Mouse (Mus musculus): ENCODE measurements around the gene Rpl35.

- TF ChIP-seq CTCF (IDR thresholded peaks at IDR 0.05; ENCODE audit: low read depth) = no peak
- no peak for TF ChIP-seq EP300 (IDR thresholded peaks at IDR 0.05; ENCODE audit: low read depth)
Observed at GRCm38 (mm10) chr2:38986580-38986979, 18.8 kb downstream of the Rpl35 start.

Measured in liver, embryonic 14.5 days (tissue).